Mouse (Mus musculus) cerebellum, adult 11-12 months (tissue): Measurements from ENCODE around the gene Arhgap24.

Experiments used
- DNase-seq: peaks from one replicate; pipeline ENCODE4 v3.0.0; 2022

The Arhgap24 gene

GRCm38 (mm10) chr5:102750674-102751073 is 269.5 kb downstream of the Arhgap24 start:
- no peak for DNase-seq

GRCm38 (mm10) chr5:102751661-102752307 is 270.6 kb downstream of the Arhgap24 start:
- no peak for DNase-seq

GRCm38 (mm10) chr5:102752308-102752663 is 271.1 kb downstream of the Arhgap24 start:
- no peak for DNase-seq

DNA sequence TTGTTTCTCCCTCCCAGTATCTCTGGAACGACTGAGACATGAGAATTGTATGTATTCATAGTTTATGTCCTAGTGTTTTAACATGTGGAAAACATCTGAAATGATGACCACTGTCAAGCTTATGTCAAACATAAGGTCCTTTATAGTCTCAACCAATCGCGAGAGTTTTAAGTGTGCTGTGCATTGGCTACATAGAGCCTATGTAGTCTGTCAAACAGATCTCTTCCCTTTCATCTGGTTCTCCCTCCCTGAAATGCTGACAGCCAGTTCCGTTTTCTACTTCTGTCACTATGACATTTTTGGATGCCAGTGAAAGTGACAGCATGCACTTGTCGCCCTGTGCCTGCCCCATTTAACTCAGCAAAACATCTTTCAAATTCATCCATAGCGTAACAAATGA is 275.8 kb downstream of the Arhgap24 start:
- DNase-seq: no peak

GRCm38 (mm10) chr5:102765694-102766093 is 284.5 kb downstream of the Arhgap24 start:
- no peak for DNase-seq

- no peak for DNase-seq
These were observed 285.3 kb downstream of the Arhgap24 start for GRCm38 (mm10) chr5:102766311-102767057.

- no peak for DNase-seq
These were observed 285.9 kb downstream of the Arhgap24 start for GRCm38 (mm10) chr5:102767058-102767444.

DNA sequence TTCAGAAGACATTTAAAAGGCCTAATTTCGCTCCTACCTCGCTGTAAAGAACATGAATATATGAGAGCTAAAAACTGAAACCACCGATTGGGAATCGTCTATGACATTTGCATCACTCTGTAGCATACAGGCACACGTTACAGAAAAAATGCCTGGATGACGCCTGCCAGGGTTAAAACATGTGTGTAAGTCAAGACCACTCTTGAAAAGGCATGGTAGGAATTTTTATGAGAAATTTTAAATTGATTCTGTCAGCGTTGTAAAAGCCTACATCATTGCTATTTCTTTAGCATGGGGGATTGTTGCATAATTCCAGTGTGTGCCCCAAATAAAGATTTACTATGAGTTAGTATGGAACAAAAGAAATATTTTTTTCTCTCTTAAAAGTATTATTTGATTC is 286.6 kb downstream of the Arhgap24 start:
- DNase-seq: no peak

GRCm38 (mm10) chr5:102768385-102769080 is 287.3 kb downstream of the Arhgap24 start:
- no peak for DNase-seq

- no peak for DNase-seq
These were observed 289.4 kb downstream of the Arhgap24 start for GRCm38 (mm10) chr5:102770611-102771010.

DNA sequence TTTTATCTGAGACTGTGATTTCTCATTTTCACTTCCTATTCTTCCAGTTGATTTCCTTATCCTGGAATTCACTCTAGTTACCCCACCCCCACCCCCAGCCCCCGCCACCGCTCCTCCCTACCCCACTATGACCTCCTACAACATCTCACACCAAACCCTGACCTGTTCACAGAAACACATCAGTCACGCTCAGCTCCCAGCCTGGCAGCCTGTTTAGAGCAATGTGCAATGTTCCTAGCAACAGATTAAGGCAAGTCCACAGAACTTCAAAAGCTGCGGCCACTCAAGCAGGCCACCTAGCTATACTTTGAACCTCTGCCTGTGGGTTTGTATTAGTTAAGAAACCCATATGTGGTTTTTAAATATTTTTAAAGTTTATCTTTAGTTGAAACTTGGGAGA is 293.3 kb downstream of the Arhgap24 start:
- no peak for DNase-seq

DNA sequence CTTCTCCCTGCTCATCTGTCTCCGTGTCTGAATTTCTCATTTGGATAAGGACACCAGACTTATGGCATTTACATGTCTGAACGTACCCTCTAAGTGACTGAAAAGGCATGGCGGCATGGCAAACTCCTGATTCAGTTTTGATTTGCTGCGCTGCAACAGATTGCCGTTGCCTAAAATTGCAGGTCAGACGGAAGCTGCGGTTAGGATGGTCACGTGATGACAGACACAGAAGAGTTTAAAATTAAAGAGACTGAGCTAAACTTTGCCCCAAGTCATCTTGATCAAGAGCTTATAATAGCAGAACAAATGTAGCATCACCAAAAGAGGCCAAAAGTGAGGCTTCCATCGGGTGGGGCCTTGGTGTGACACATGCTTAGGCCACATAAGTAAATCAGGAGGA is 296.1 kb downstream of the Arhgap24 start:
- no peak for DNase-seq

DNA sequence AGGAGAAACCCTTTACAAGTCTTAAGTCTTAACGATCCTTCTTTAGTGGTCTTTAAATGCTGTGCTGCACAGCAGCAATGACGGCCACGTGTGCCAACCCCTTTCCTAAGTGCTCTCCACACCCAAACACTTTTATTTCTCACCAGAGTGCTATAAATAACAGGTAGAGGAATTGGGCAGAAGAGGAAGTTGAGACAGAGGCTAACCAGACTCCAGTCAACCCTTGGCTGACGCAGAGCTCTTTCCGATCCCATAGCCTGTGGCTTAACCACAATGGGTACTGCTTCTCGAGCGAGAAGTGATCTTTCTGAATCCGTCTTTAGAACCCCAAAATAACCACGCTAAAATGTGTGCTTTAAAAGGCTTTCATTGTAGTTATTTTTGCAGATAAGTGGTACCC is 296.7 kb downstream of the Arhgap24 start:
- DNase-seq: no peak

- DNase-seq: no peak
These were observed 297.1 kb downstream of the Arhgap24 start for GRCm38 (mm10) chr5:102778253-102778652.

- no peak for DNase-seq
These were observed 302.4 kb downstream of the Arhgap24 start for GRCm38 (mm10) chr5:102783585-102783984.

- no peak for DNase-seq
These were observed 304.9 kb downstream of the Arhgap24 start for GRCm38 (mm10) chr5:102786123-102786522.

DNA sequence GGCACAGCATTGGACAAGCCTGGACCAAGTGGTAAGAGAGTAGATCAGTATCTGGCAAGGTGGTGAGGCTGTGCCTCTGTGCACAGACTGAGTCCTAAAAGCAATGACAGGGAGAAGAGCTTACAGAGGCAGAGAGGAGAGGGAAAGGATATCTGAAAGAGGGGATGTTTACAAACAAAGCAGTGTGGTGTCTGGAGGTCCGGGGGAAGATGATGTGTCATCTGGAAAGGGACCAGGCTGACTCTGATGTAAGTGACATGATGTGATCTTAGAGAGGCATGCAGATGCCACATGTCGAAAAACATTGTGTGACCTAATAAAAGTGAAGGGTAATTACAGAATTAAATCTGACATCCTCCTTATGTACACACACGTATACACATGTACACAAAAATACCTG is 307.2 kb downstream of the Arhgap24 start:
- no peak for DNase-seq

- DNase-seq: no peak
These were observed 310.1 kb downstream of the Arhgap24 start for GRCm38 (mm10) chr5:102791273-102791672.

DNA sequence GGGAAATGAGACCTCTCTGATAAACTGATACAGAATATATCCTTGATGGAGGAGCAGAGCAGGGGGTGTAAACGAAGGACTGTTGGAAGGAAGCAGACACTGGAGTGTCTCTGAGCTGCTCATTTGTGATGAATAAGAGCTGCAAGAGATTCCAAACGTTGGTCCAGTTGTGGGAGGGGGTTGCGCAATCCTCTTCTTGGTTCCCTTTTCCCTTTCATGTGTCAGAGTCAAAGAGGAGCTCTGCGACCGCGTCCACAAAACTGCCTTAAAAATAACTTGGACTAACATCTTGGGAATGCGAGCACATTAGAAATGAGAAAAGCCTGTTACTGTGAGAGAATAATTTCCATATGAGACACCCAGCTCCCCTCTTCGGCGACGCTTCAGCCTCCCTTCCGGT is 312.3 kb downstream of the Arhgap24 start:
- DNase-seq: no peak

DNA sequence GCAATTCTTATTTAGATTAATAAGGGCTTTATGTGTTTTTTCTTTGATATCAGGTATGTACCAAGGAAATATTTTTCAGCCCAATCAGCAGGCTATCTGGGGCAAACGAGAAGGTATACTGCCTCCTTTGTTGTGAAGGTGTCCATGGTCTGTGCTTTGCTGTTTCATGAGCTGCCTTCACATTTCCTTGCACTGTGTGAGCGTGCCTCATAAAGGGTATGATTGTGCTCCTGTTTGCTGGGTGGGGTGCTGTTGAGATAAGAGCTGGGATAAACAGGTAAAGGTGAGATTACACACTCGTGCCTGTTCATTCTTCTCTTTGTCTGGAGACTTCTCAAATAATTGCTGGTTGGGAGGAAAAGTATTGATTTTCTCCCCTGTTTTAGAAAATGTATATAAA is 320.3 kb downstream of the Arhgap24 start:
- no peak for DNase-seq

- no peak for DNase-seq
These were observed 321.6 kb downstream of the Arhgap24 start for GRCm38 (mm10) chr5:102802833-102803232.

- DNase-seq: no peak
These were observed 322.5 kb downstream of the Arhgap24 start for GRCm38 (mm10) chr5:102803675-102804074.

DNA sequence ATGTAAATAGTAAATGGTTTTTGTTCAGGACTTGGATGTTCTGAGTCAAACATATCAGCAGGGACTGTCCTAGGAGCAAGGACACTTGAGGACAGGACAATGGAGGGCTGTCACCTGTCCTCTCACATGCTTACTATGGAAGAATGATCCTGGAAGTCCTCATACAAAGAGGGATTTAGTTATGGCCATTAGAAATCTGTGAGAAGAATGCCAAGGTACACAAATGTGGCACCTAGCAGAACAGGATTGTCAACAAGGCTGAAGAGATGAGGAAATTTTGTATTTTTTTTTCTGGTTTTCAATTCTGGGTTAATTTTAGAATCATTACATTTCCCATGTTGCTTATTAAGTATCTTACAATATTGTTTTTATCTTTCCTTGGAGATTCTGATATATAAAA is 326.3 kb downstream of the Arhgap24 start:
- no peak for DNase-seq

GRCm38 (mm10) chr5:102810366-102810957 is 329.3 kb downstream of the Arhgap24 start:
- DNase-seq: no peak
